Mouse (Mus musculus) layer of hippocampus, adult 18-20 months (tissue): Measurements from ENCODE around the gene 4930556J24Rik. TPM values are rescaled to one million over a fixed set of nuclear protein-coding genes. Genes with fewer than 3 reads are reported as not detected.
A peak's percentile ranks its signal among the peaks of the same experiment; 100 is the strongest.

Experiments
- DNase-seq, 2 experiments: peaks; one replicate each; pipeline ENCODE4 v3.0.0; 2022; ENCODE audit warnings: low spot score in 2 of 2
- total RNA-seq, 2 experiments: library from RNA; stranded (reverse); gene quantifications; 2 replicates each; pipeline ENCODE4 v1.2.3; 2021

Gene 4930556J24Rik
- total RNA-seq, 2 experiments from 2014 or later, result 0.28 TPM; not detected in 1

- DNase-seq, result peak; percentile 96 to 98
Observed at GRCm38 (mm10) chr11:3894406-3895281, 81.9 kb downstream of the 4930556J24Rik start, which contains the start of the genes 4921536K21Rik and Dusp18. Gene 4921536K21Rik (minus strand): TSS chr11:3895098. Gene Dusp18 (plus strand): TSS chr11:3895240.

- no peak for DNase-seq
Observed at GRCm38 (mm10) chr11:3893970-3894369, 82.6 kb downstream of the 4930556J24Rik start.

Other genes starting within 250 kb of the 4930556J24Rik start
- gene Osbp2, start 112.9 kb downstream of the 4930556J24Rik start, total RNA-seq, result 10 to 100 TPM; 72.7 to 75.4 TPM
- under 1 TPM; 0.20 to 0.67 TPM for gene 4921536K21Rik, start 81.7 kb downstream of the 4930556J24Rik start, total RNA-seq
- 10 to 100 TPM; 21.2 to 23.8 TPM for gene Dusp18, start 81.5 kb downstream of the 4930556J24Rik start, total RNA-seq
- gene Slc35e4, start 62.1 kb downstream of the 4930556J24Rik start, total RNA-seq, result 10 to 100 TPM; 17.8 to 18.5 TPM
- 10 to 100 TPM; 18.2 to 20.3 TPM for gene Tcn2, start 44.6 kb downstream of the 4930556J24Rik start, total RNA-seq
- 10 to 100 TPM; 40.0 to 40.2 TPM for gene Pes1, start 12.8 kb downstream of the 4930556J24Rik start, total RNA-seq
- gene Gal3st1, start 6.9 kb upstream of the 4930556J24Rik start, total RNA-seq, result 1 to 10 TPM; 8.0 to 9.7 TPM
- gene Sec14l4, start 54.7 kb upstream of the 4930556J24Rik start, total RNA-seq, result under 1 TPM; 0.27 to 0.41 TPM
- 1 to 10 TPM in 1 of 2 experiments, under 1 TPM in 1; 0.74 to 1.5 TPM for gene Sec14l3, start 88.1 kb upstream of the 4930556J24Rik start, total RNA-seq
- 100 to 1,000 TPM; 118 to 123 TPM for gene Mtfp1, start 118.7 kb upstream of the 4930556J24Rik start, total RNA-seq
- 10 to 100 TPM; 57.7 to 61.3 TPM for gene Sec14l2, start 146.6 kb upstream of the 4930556J24Rik start, total RNA-seq
- gene Rnf215, start 158.4 kb upstream of the 4930556J24Rik start, total RNA-seq, result 10 to 100 TPM; 27.1 to 27.5 TPM
- gene Ccdc157, start 183.5 kb upstream of the 4930556J24Rik start, total RNA-seq, result 10 to 100 TPM; 10.4 to 11.7 TPM
- gene Sf3a1, start 183.6 kb upstream of the 4930556J24Rik start, total RNA-seq, result 10 to 100 TPM; 72.7 TPM
- 10 to 100 TPM; 28.1 to 30.8 TPM for gene Tbc1d10a, start 210.0 kb upstream of the 4930556J24Rik start, total RNA-seq
- gene Castor1, start 241.4 kb upstream of the 4930556J24Rik start, total RNA-seq, result 1 to 10 TPM; 4.3 to 4.7 TPM